Mouse (Mus musculus): ENCODE results near the gene Olfr530. TPM values are rescaled to one million over a fixed set of nuclear protein-coding genes. Genes with fewer than 3 reads are reported as not detected.

Olfr530 gene
- not detected for total RNA-seq (2018; cell fraction: chromatin; rRNA removed)
- total RNA-seq (2018; cell fraction: cytosol; rRNA removed), result not detected
- not detected for total RNA-seq (2018; cell fraction: nucleus; rRNA removed)
- not detected in 3 replicates for polyA plus RNA-seq (2018)

GRCm38 (mm10) chr7:140376231-140376630 is at the start of gene Olfr530:
Gene Olfr530 (minus strand): TSS chr7:140376331.
- no peak within 1 kb of the TSS for H3K27ac ChIP-seq
- H3K36me3 ChIP-seq (ENCODE audit: inconsistent target), result no peaks in the 10 kb centered on the region
- WGBS (ENCODE audit: missing documents), result 50% methylated on average over 1 of the region's 1 CpGs
- no peaks in the 10 kb centered on the region for H3K79me2 ChIP-seq (ENCODE audit: inconsistent target)
- no peak within 1 kb of the TSS for H3K4me3 ChIP-seq (ENCODE audit: inconsistent target)

- WGBS (ENCODE audit: missing documents), result 93% methylated on average over 1 of the region's 1 CpGs
- H3K79me2 ChIP-seq (ENCODE audit: inconsistent target), result no peaks in the 10 kb centered on the region
- H3K36me3 ChIP-seq (ENCODE audit: inconsistent target), result no peaks in the 10 kb centered on the region
- H3K4me3 ChIP-seq (ENCODE audit: inconsistent target), result no peak within 1 kb of the TSS
- no peak within 1 kb of the TSS for H3K27ac ChIP-seq
Observed at GRCm38 (mm10) chr7:140421539-140421938, 45.4 kb upstream of the Olfr530 start, which contains the start of gene Olfr532. Gene Olfr532 (minus strand): TSS chr7:140421639.

DNA sequence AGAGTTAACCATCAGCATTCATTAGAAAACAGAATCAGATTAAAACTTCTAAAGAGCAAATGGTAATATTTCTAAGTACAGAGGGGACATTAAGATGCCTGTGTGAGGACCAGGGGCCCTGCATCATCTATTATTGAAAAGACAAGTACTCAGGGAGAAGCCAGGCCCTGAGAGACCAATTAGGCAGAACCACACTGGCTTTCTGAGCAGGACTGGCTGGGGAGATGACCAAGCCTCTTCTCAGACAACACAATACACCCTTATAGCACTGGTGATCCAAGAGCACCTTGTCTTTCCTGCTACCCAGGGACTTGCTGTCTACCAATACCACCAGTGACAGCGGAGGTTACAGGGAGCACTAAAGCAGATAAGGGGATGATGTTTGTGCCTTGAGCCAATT is 26.7 kb upstream of the Olfr530 start, which contains the start of gene Olfr531:
Gene Olfr531 (minus strand): TSS at position 101 of the 400 bp plus-strand sequence.
- WGBS (ENCODE audit: missing documents), result 80% methylated on average over 1 of the region's 1 CpGs

DNA sequence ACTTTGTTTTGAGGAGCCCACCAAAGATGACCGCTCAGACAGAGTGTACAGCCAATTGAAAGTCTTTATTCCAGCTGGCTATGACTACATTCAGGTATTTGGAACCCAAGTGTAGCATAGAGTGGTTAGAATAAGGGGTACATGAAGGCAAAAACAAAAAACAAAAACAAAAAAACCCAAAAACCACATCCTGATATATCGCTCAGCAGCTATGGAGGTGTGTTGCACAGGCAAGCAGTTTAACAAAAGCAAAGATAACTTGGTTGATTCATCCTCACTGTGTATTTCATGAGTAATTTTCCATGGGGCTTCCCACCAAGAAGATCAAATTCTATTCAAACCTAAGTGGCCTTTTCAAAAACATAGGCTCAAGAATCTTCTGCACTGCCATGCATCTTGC is 780 bp upstream of the Olfr530 start:
- no peak overlapping the region for H3K4me3 ChIP-seq (ENCODE audit: inconsistent target)
- 85% methylated on average over 2 of the region's 2 CpGs for WGBS (ENCODE audit: missing documents)
- H3K27ac ChIP-seq, result no peak overlapping the region
- H3K36me3 ChIP-seq (ENCODE audit: inconsistent target), result no peaks in the 10 kb centered on the region
- no peaks in the 10 kb centered on the region for H3K79me2 ChIP-seq (ENCODE audit: inconsistent target)

More for the DNA sequence above, 26.7 kb upstream of the Olfr530 start, which contains the start of gene Olfr531:
- no peaks in the 10 kb centered on the region for H3K36me3 ChIP-seq (ENCODE audit: inconsistent target)
- no peak within 1 kb of the TSS for H3K27ac ChIP-seq
- no peaks in the 10 kb centered on the region for H3K79me2 ChIP-seq (ENCODE audit: inconsistent target)
- H3K4me3 ChIP-seq (ENCODE audit: inconsistent target), result no peak within 1 kb of the TSS

DNA sequence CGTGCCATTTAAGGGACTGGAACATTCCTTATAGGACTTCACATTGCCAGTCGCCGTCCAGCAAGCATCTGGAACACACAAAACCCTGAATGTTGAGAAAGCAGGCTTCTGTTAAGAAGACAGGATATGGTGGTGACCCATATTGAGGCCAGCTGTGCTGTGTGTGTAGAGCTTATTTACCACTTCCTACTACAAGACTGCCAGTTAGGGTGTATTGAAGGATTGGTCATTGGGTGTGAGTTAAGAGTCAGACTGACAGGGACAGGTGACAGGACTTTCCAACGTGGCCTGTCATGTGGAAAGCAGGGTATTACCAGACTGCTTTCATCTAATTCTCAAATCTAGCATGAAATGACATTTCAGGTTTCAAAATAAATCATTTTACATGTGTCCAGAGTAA is 1.8 kb downstream of the Olfr530 start:
- H3K27ac ChIP-seq, result no peak overlapping the region
- H3K4me3 ChIP-seq (ENCODE audit: inconsistent target), result no peak overlapping the region
- WGBS (ENCODE audit: missing documents), result 63% methylated on average over 4 of the region's 4 CpGs
- no peaks in the 10 kb centered on the region for H3K79me2 ChIP-seq (ENCODE audit: inconsistent target)
- no peaks in the 10 kb centered on the region for H3K36me3 ChIP-seq (ENCODE audit: inconsistent target)

DNA sequence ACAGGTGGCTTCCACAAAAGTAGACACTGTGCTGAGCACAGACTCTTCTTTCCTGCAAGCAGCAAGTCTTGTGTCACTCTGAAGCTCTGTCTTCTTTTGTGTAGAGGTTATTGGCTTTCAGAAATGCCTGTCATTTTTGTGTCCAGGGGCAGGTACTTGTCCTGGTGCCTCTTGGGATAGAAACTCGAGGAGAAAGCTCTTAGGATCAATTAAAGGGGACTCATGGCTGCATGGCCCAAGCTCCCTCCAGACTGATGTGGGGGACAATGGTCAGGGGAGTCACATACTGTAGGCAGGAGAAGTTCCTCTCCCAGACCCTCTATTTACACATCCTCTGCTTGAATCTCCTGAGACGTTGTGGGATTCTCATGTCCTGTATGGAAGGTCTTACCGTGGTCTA is 14.6 kb downstream of the Olfr530 start, which contains the start of gene Olfr60:
Gene Olfr60 (minus strand): TSS at position 101 of the 400 bp plus-strand sequence.
- 69% methylated on average over 3 of the region's 3 CpGs for WGBS (ENCODE audit: missing documents)
- H3K27ac ChIP-seq, result no peak within 1 kb of the TSS

GRCm38 (mm10) chr7:140333717-140334116 is 42.4 kb downstream of the Olfr530 start, which contains the start of gene Olfr527:
Gene Olfr527 (plus strand): TSS chr7:140334017.
- H3K79me2 ChIP-seq (ENCODE audit: inconsistent target), result no peaks in the 10 kb centered on the region
- no peak within 1 kb of the TSS for H3K4me3 ChIP-seq (ENCODE audit: inconsistent target)
- H3K27ac ChIP-seq, result no peak within 1 kb of the TSS
- H3K36me3 ChIP-seq (ENCODE audit: inconsistent target), result no peaks in the 10 kb centered on the region
- 85% methylated on average over 2 of the region's 2 CpGs for WGBS (ENCODE audit: missing documents)

More for the DNA sequence above, 14.6 kb downstream of the Olfr530 start, which contains the start of gene Olfr60:
- Histone ChIP-seq H3K36me3 (ENCODE audit: inconsistent target) (no peaks in the 10 kb centered on the region), H3K79me2 (ENCODE audit: inconsistent target) (no peaks in the 10 kb centered on the region), H3K4me3 (ENCODE audit: inconsistent target) (no peak within 1 kb of the TSS)

DNA sequence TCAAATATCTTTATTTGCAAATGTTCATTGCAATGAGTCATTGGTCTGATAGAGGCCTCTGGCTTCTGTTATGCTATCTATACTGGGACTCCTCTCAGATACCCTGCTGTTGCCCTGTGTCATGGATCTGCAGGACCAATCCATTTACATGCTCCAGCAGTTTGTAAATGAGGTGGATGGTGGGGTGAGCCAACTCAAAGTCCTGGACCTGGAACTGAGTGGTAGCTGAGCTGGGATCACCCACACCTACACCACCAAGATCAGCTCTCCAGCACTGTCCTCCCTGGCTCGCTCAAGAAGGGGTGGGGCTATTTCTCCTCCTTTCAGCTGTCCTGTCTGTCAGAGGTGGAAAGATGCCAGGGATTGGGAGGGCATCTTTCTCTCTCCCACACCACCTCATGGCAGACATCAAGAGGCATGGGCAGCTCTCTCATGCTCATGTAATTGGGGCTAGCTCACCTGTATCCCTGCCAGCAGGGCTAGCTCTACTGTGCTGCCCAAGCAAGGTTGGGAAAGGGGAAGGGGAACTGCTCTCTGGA is 46.3 kb downstream of the Olfr530 start:
- 64% methylated on average over 1 of the region's 1 CpGs for WGBS (ENCODE audit: missing documents)
- Histone ChIP-seq H3K79me2 (ENCODE audit: inconsistent target) (no peaks in the 10 kb centered on the region), H3K36me3 (ENCODE audit: inconsistent target) (no peaks in the 10 kb centered on the region), H3K4me3 (ENCODE audit: inconsistent target) (no peak overlapping the region), H3K27ac (no peak overlapping the region)

Other genes with a start within 250 kb of the Olfr530 start
- 8.3 to 14.7 TPM (median 9.4 TPM) in 3 replicates for gene Mtg1, start 238.8 kb downstream of the Olfr530 start, polyA plus RNA-seq (2018)
- not detected in 3 replicates for gene Sprn, start 221.5 kb downstream of the Olfr530 start, polyA plus RNA-seq (2018)
- gene Olfr522, start 211.6 kb downstream of the Olfr530 start, polyA plus RNA-seq (2018), result not detected in 3 replicates
- gene Olfr523, start 203.1 kb downstream of the Olfr530 start, polyA plus RNA-seq (2018), result not detected in 3 replicates
- not detected in 3 replicates for gene Olfr524, start 170.4 kb downstream of the Olfr530 start, polyA plus RNA-seq (2018)
- not detected in 3 replicates for gene Cd163l1, start 158.1 kb downstream of the Olfr530 start, polyA plus RNA-seq (2018)
- not detected in 3 replicates for gene 5830411N06Rik, start 129.0 kb downstream of the Olfr530 start, polyA plus RNA-seq (2018)
- not detected in 3 replicates for gene Olfr525, start 55.5 kb downstream of the Olfr530 start, polyA plus RNA-seq (2018)
- not detected in 3 replicates for gene Olfr527, start 42.3 kb downstream of the Olfr530 start, polyA plus RNA-seq (2018)
- not detected in 3 replicates for gene Olfr60, start 14.7 kb downstream of the Olfr530 start, polyA plus RNA-seq (2018)
- not detected in 3 replicates for gene Olfr531, start 26.6 kb upstream of the Olfr530 start, polyA plus RNA-seq (2018)
- gene Olfr532, start 45.3 kb upstream of the Olfr530 start, polyA plus RNA-seq (2018), result not detected in 3 replicates
- gene Olfr533, start 87.0 kb upstream of the Olfr530 start, polyA plus RNA-seq (2018), result not detected in 3 replicates
- not detected in 3 replicates for gene Olfr535, start 107.9 kb upstream of the Olfr530 start, polyA plus RNA-seq (2018)
- not detected in 3 replicates for gene Olfr536, start 131.1 kb upstream of the Olfr530 start, polyA plus RNA-seq (2018)
- not detected in 3 replicates for gene Olfr538, start 191.6 kb upstream of the Olfr530 start, polyA plus RNA-seq (2018)
- not detected in 3 replicates for gene Olfr46, start 224.9 kb upstream of the Olfr530 start, polyA plus RNA-seq (2018)

All from macrophage (primary cell).